Mouse (Mus musculus) midbrain, embryonic 16.5 days (tissue): Measurements from ENCODE around the gene Skint3. TPM values are rescaled to one million over a fixed set of nuclear protein-coding genes. Genes with fewer than 3 reads are reported as not detected.

Experiments used
- polyA plus RNA-seq: library from polyadenylated mRNA; unstranded; fragments of >200 nt; fragmentation: Nextera tagmentation; extraction: Ambion mirVana; gene quantifications from 2 replicates; pipeline ENCODE4 v1.2.1, GENCODE M21; 2015

Gene Skint3
- polyA plus RNA-seq, 1 experiment from 2014 or later, result not detected

Other genes with a start within 250 kb of the Skint3 start
- not detected in 2 replicates for gene Skint1, start 226.0 kb upstream of the Skint3 start, polyA plus RNA-seq
- not detected in 2 replicates for gene Skint4, start 160.2 kb upstream of the Skint3 start, polyA plus RNA-seq
- not detected in 2 replicates for gene Skint9, start 201.7 kb downstream of the Skint3 start, polyA plus RNA-seq